Mouse (Mus musculus) embryonic facial prominence, embryonic 11.5 days (tissue): Measurements from ENCODE around the gene Nmur2. TPM values are rescaled to one million over a fixed set of nuclear protein-coding genes. Genes with fewer than 3 reads are reported as not detected.

ENCODE experiments used
- ATAC-seq: fragments of 200-750 bp; cut with Nextera tagmentation; replicated peaks from 2 replicates; pipeline ENCODE4 v1.8.0; 2017; ENCODE audit warnings: low read depth; ENCODE audit not compliant: insufficient number of reproducible peaks, low FRiP score, low TSS enrichment
- DNase-seq: peaks from one replicate; pipeline ENCODE4 v3.0.0-alpha.2; 2015; ENCODE audit warnings: low spot score
- H3K27ac ChIP-seq: fragments of 300-500 bp; sonication (generic); replicated peaks from 2 replicates; pipeline ENCODE4 v1.5.1; 2014; ENCODE audit warnings: mild to moderate bottlenecking, low read depth, low read length, control low read depth
- H3K27me3 ChIP-seq: fragments of 300-500 bp; sonication (generic); 2 replicates; pipeline ENCODE4 v1.6.1; 2014; ENCODE audit warnings: mild to moderate bottlenecking, low read length, moderate library complexity, mixed read lengths; ENCODE audit not compliant: control insufficient read depth, insufficient read depth
- H3K36me3 ChIP-seq: fragments of 300-500 bp; sonication (generic); replicated peaks from 2 replicates; pipeline ENCODE4 v1.6.1; 2014; ENCODE audit warnings: low read depth, mild to moderate bottlenecking, low read length, moderate library complexity, mixed read lengths; ENCODE audit not compliant: control insufficient read depth, insufficient read depth
- H3K4me1 ChIP-seq: fragments of 300-500 bp; sonication (generic); 2 replicates; pipeline ENCODE4 v1.6.1; 2014; ENCODE audit warnings: low read length, mixed read lengths; ENCODE audit not compliant: control insufficient read depth, insufficient read depth
- H3K4me2 ChIP-seq: fragments of 300-500 bp; sonication (generic); 2 replicates; pipeline ENCODE4 v1.6.1; 2014; ENCODE audit warnings: low read depth, mild to moderate bottlenecking, control low read depth, low read length, moderate library complexity
- H3K4me3 ChIP-seq: fragments of 300-500 bp; sonication (generic); 2 replicates; pipeline ENCODE4 v1.5.1; 2014; ENCODE audit warnings: low read depth, low read length, control low read depth
- H3K9ac ChIP-seq: fragments of 300-500 bp; sonication (generic); replicated peaks from 2 replicates; pipeline ENCODE4 v1.6.1; 2014; ENCODE audit warnings: mild to moderate bottlenecking, control low read depth, low read length
- H3K9me3 ChIP-seq: fragments of 300-500 bp; sonication (generic); replicated peaks from 2 replicates; pipeline ENCODE4 v1.6.1; 2016; ENCODE audit warnings: mild to moderate bottlenecking, low read length, inconsistent platforms, mixed read lengths; ENCODE audit not compliant: control insufficient read depth
- WGBS: fragments of 180-500 bp; shearing (Covaris S2); extraction: QIAGEN DNeasy Blood & Tissue Kit; methylation state at CpG from one replicate; pipeline ENCODE4 v1.1.7; 2014; 5-methylcytosine and 5-hydroxymethylcytosine counted together
- polyA plus RNA-seq: library from polyadenylated mRNA; unstranded; fragments of >200 nt; fragmentation: Nextera tagmentation; extraction: Ambion mirVana; gene quantifications from 2 replicates; pipeline ENCODE4 v1.2.1, GENCODE M21; 2014

The Nmur2 gene
- 0.15 TPM in 1 of 2 replicates, not detected in the other for polyA plus RNA-seq

GRCm38 (mm10) chr11:56040917-56041316, at the start of gene Nmur2:
Gene Nmur2 (minus strand): TSS chr11:56041010.
- Histone ChIP-seq H3K9me3 (no peaks in the 10 kb centered on the region), H3K36me3 (no peaks in the 10 kb centered on the region), H3K4me1 (no peaks in the 10 kb centered on the region; the same call in 1 of the 2 replicates), H3K4me2 (no peak within 1 kb of the TSS), H3K27me3 (no peaks in the 10 kb centered on the region), H3K27ac (no peak within 1 kb of the TSS), H3K4me3 (no peak within 1 kb of the TSS), H3K9ac (no peak within 1 kb of the TSS)
- WGBS: 2% methylated on average over 6 of the region's 6 CpGs
- ATAC-seq: no peak
- peak; percentile 31 for DNase-seq

GRCm38 (mm10) chr11:56089127-56089689, 48.4 kb upstream of the Nmur2 start:
- H3K4me2 ChIP-seq: no peak overlapping the region
- WGBS: 89% methylated on average over 11 of the region's 11 CpGs
- H3K27ac ChIP-seq: no peak overlapping the region
- H3K4me3 ChIP-seq: no peak overlapping the region
- H3K36me3 ChIP-seq: no peaks in the 10 kb centered on the region
- no peaks in the 10 kb centered on the region for H3K27me3 ChIP-seq
- no peaks in the 10 kb centered on the region for H3K4me1 ChIP-seq
- no peak overlapping the region for H3K9ac ChIP-seq
- no peak for DNase-seq
- no peak for ATAC-seq
- H3K9me3 ChIP-seq: no peaks in the 10 kb centered on the region

- no peaks in the 10 kb centered on the region for H3K27me3 ChIP-seq
- ATAC-seq: no peak
- H3K4me3 ChIP-seq: no peak overlapping the region
- H3K27ac ChIP-seq: no peak overlapping the region
- DNase-seq: no peak
- H3K4me1 ChIP-seq: no peaks in the 10 kb centered on the region
- no peaks in the 10 kb centered on the region for H3K9me3 ChIP-seq
- no peak overlapping the region for H3K4me2 ChIP-seq
- WGBS: 82% methylated on average over 7 of the region's 7 CpGs
- H3K36me3 ChIP-seq: no peaks in the 10 kb centered on the region
- no peak overlapping the region for H3K9ac ChIP-seq
These were observed 31.3 kb upstream of the Nmur2 start for GRCm38 (mm10) chr11:56072131-56072530.

GRCm38 (mm10) chr11:56069658-56070057, 28.8 kb upstream of the Nmur2 start:
- H3K9ac ChIP-seq: no peak overlapping the region
- ATAC-seq: no peak

GRCm38 (mm10) chr11:56065147-56065546, 24.3 kb upstream of the Nmur2 start:
- 92% methylated on average over 2 of the region's 2 CpGs for WGBS
- Histone ChIP-seq H3K36me3 (no peaks in the 10 kb centered on the region), H3K4me3 (no peak overlapping the region), H3K9ac (no peak overlapping the region), H3K27ac (no peak overlapping the region), H3K27me3 (no peaks in the 10 kb centered on the region), H3K4me1 (no peaks in the 10 kb centered on the region), H3K4me2 (no peak overlapping the region), H3K9me3 (no peaks in the 10 kb centered on the region)
- DNase-seq (no peak), ATAC-seq (no peak)

More at GRCm38 (mm10) chr11:56069658-56070057, 28.8 kb upstream of the Nmur2 start:
- H3K27me3 ChIP-seq: no peaks in the 10 kb centered on the region
- H3K4me2 ChIP-seq: no peak overlapping the region
- no peak for DNase-seq
- H3K4me1 ChIP-seq: no peaks in the 10 kb centered on the region
- 76% methylated on average over 2 of the region's 2 CpGs for WGBS
- H3K9me3 ChIP-seq: no peaks in the 10 kb centered on the region
- H3K4me3 ChIP-seq: no peak overlapping the region
- H3K27ac ChIP-seq: no peak overlapping the region
- H3K36me3 ChIP-seq: no peaks in the 10 kb centered on the region

- Histone ChIP-seq H3K9ac (no peak overlapping the region), H3K27me3 (no peaks in the 10 kb centered on the region), H3K4me2 (no peak overlapping the region), H3K4me3 (no peak overlapping the region), H3K27ac (no peak overlapping the region), H3K4me1 (no peaks in the 10 kb centered on the region), H3K36me3 (no peaks in the 10 kb centered on the region), H3K9me3 (no peaks in the 10 kb centered on the region)
- no peak for DNase-seq
- 43% methylated on average over 4 of the region's 4 CpGs for WGBS
- ATAC-seq: no peak
These were observed 23.8 kb upstream of the Nmur2 start for GRCm38 (mm10) chr11:56064575-56064974.

- no peak overlapping the region for H3K27ac ChIP-seq
- no peak overlapping the region for H3K9ac ChIP-seq
- no peak for DNase-seq
- no peaks in the 10 kb centered on the region for H3K36me3 ChIP-seq
- ATAC-seq: no peak
- H3K4me2 ChIP-seq: no peak overlapping the region
- H3K27me3 ChIP-seq: no peaks in the 10 kb centered on the region
- WGBS: 77% methylated on average over 3 of the region's 3 CpGs
- no peaks in the 10 kb centered on the region for H3K4me1 ChIP-seq
- no peaks in the 10 kb centered on the region for H3K9me3 ChIP-seq
- H3K4me3 ChIP-seq: no peak overlapping the region
These were observed 18.4 kb upstream of the Nmur2 start for GRCm38 (mm10) chr11:56059236-56059635.

- Histone ChIP-seq H3K4me1 (no peaks in the 10 kb centered on the region), H3K9me3 (no peaks in the 10 kb centered on the region), H3K27me3 (no peaks in the 10 kb centered on the region), H3K27ac (no peak overlapping the region), H3K36me3 (no peaks in the 10 kb centered on the region), H3K4me3 (no peak overlapping the region), H3K9ac (no peak overlapping the region), H3K4me2 (no peak overlapping the region)
- WGBS: 78% methylated on average over 7 of the region's 7 CpGs
- no peak for ATAC-seq
- no peak for DNase-seq
These were observed 13.6 kb upstream of the Nmur2 start for GRCm38 (mm10) chr11:56054439-56054838.
